Comparison of ENCODE assay signal across 17 mouse cellular contexts in the genomic region with DNA sequence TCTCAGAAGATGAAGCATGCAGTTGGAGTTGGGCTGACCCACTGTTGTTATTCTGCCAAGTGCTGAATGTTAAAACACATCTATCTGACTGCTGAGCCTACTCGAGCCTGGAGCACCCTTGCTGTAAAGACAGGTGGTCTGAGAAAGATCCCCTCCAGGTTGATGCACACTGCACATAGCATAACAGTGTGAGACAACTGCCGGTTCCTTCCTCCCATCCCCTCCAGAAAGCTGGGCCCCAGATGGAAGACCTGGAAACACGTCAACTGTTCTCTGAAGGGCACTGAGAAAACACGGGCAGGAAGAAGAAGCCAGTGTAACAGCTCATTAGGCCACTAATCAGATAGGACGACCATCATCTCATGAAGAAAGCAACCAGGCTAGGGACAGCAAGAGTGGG. TPM values are rescaled to one million over a fixed set of nuclear protein-coding genes. Genes with fewer than 3 reads are reported as not detected.
A peak's percentile ranks its signal among the peaks of the same experiment; 100 is the strongest.
DNase-seq lines count a peak whose midpoint lies in the region; ATAC-seq lines count a peak whose summit lies in the region.
"Had no signal": no experiment of that assay in that cellular context is flagged by ENCODE, and none has a peak within 500 bp of the region (broad histone marks: within the 10 kb centered on the region; RNA-seq: fewer than 3 reads in every experiment).

No protein-coding gene starts in this region.

- H3K36me3 ChIP-seq in forebrain, embryonic 14.5 days (ENCODE audit: control insufficient read depth, insufficient read depth, low read length) = peaks cover 21% of the 10 kb centered on the region; the same call in 1 of the 2 replicates
- H3K36me3 ChIP-seq in forebrain, embryonic 12.5 days (replicated peaks) = peaks cover 4% of the 10 kb centered on the region; the same call in 1 of the 2 replicates
- no peaks in the 10 kb centered on the region for H3K36me3 ChIP-seq in hindbrain, embryonic 16.5 days (ENCODE audit: control insufficient read depth, insufficient read depth, low read length)
- H3K36me3 ChIP-seq in hindbrain, embryonic 13.5 days = peaks cover 7% of the 10 kb centered on the region
- H3K36me3 ChIP-seq: lung, embryonic 15.5 days had no signal

- no peak overlapping the region for H3K4me3 ChIP-seq in forebrain, embryonic 14.5 days (ENCODE audit: low read depth, low read length)
- no peak overlapping the region for H3K4me3 ChIP-seq in forebrain, embryonic 12.5 days (replicated peaks)
- no peak overlapping the region for H3K4me3 ChIP-seq in hindbrain, embryonic 16.5 days (ENCODE audit: low read length)
- H3K4me3 ChIP-seq in hindbrain, embryonic 13.5 days = no peak overlapping the region
- H3K4me3 ChIP-seq: kidney, embryonic 15.5 days; lung, embryonic 15.5 days had no signal

- no peak for DNase-seq in forebrain, embryonic 14.5 days (ENCODE audit: low spot score)
- DNase-seq in cerebellum, adult 11 months = peak; percentile 53
- peak; percentile 52 to 57 for DNase-seq in cerebellum, postnatal 36 days
- no peak for DNase-seq in right cerebral cortex, adult 18-20 months
- no peak for DNase-seq in left cerebral cortex, adult 8-10 months (ENCODE audit: low spot score in 2 of 2)
- DNase-seq: thymus, adult 18-20 months had no signal

- H3K9ac ChIP-seq in forebrain, embryonic 14.5 days (ENCODE audit: low read length) = no peak overlapping the region
- no peak overlapping the region for H3K9ac ChIP-seq in forebrain, embryonic 12.5 days
- H3K9ac ChIP-seq in hindbrain, embryonic 16.5 days (ENCODE audit: low read depth, low read length) = no peak overlapping the region
- no peak overlapping the region for H3K9ac ChIP-seq in hindbrain, embryonic 13.5 days
- H3K9ac ChIP-seq: kidney, embryonic 15.5 days; lung, embryonic 15.5 days had no signal

- WGBS in forebrain, embryonic 14.5 days = 57% methylated on average over 5 of the region's 5 CpGs
- 74% methylated on average over 5 of the region's 5 CpGs for WGBS in forebrain, embryonic 12.5 days
- WGBS in hindbrain, embryonic 16.5 days = 42% methylated on average over 5 of the region's 5 CpGs
- WGBS in hindbrain, embryonic 13.5 days = 54% methylated on average over 5 of the region's 5 CpGs

- H3K27ac ChIP-seq in forebrain, embryonic 14.5 days (ENCODE audit: low read depth, low read length) = peak overlapping the region; percentile 1; the same call in 1 of the 2 replicates
- H3K27ac ChIP-seq in forebrain, embryonic 12.5 days = no peak overlapping the region
- H3K27ac ChIP-seq in hindbrain, embryonic 16.5 days (ENCODE audit: low read depth, low read length) = no peak overlapping the region
- no peak overlapping the region for H3K27ac ChIP-seq in hindbrain, embryonic 13.5 days
- H3K27ac ChIP-seq: kidney, embryonic 15.5 days; lung, embryonic 15.5 days had no signal

- H3K4me2 ChIP-seq in forebrain, embryonic 14.5 days (ENCODE audit: low read length) = no peak overlapping the region
- no peak overlapping the region for H3K4me2 ChIP-seq in forebrain, embryonic 12.5 days
- H3K4me2 ChIP-seq in hindbrain, embryonic 16.5 days (ENCODE audit: low read length) = no peak overlapping the region
- no peak overlapping the region for H3K4me2 ChIP-seq in hindbrain, embryonic 13.5 days
- H3K4me2 ChIP-seq: kidney, embryonic 15.5 days; liver, embryonic 11.5 days; lung, embryonic 15.5 days had no signal

- no peak for ATAC-seq in forebrain, embryonic 14.5 days
- ATAC-seq in forebrain, embryonic 12.5 days (ENCODE audit: low FRiP score) = no peak
- ATAC-seq in hindbrain, embryonic 16.5 days = 0 out of 2 replicates have a peak, but pooled peaks have one; percentile 45
- ATAC-seq in hindbrain, embryonic 13.5 days (ENCODE audit: low FRiP score) = no peak
- ATAC-seq: inflammation-experienced regulatory T-cells, adult 6 months had no signal

- H3K9me3 ChIP-seq in forebrain, embryonic 14.5 days (replicated peaks; ENCODE audit: control insufficient read depth, low read length) = no peaks in the 10 kb centered on the region
- H3K9me3 ChIP-seq in forebrain, embryonic 12.5 days = no peaks in the 10 kb centered on the region
- no peaks in the 10 kb centered on the region for H3K9me3 ChIP-seq in hindbrain, embryonic 16.5 days (ENCODE audit: control insufficient read depth, low read length)
- no peaks in the 10 kb centered on the region for H3K9me3 ChIP-seq in hindbrain, embryonic 13.5 days
- H3K9me3 ChIP-seq: kidney, embryonic 15.5 days; lung, embryonic 15.5 days had no signal

- H3K27me3 ChIP-seq in forebrain, embryonic 14.5 days (replicated peaks; ENCODE audit: control insufficient read depth, insufficient read depth, low read length) = no peaks in the 10 kb centered on the region
- H3K27me3 ChIP-seq in forebrain, embryonic 12.5 days = no peaks in the 10 kb centered on the region
- H3K27me3 ChIP-seq in hindbrain, embryonic 16.5 days (replicated peaks; ENCODE audit: control insufficient read depth, insufficient read depth, low read length) = no peaks in the 10 kb centered on the region
- H3K27me3 ChIP-seq in hindbrain, embryonic 13.5 days = no peaks in the 10 kb centered on the region
- H3K27me3 ChIP-seq: kidney, embryonic 15.5 days; lung, embryonic 15.5 days had no signal

- H3K4me1 ChIP-seq in forebrain, embryonic 14.5 days (ENCODE audit: control insufficient read depth, insufficient read depth, low read length) = peaks cover 4% of the 10 kb centered on the region; the same call in 1 of the 2 replicates
- 0 out of 2 replicates have a peak, but pooled peaks cover 2% of the 10 kb centered on the region for H3K4me1 ChIP-seq in forebrain, embryonic 12.5 days
- peaks cover 3% of the 10 kb centered on the region for H3K4me1 ChIP-seq in hindbrain, embryonic 16.5 days (ENCODE audit: control insufficient read depth, insufficient read depth, low read depth, low read length)
- peaks cover 7% of the 10 kb centered on the region for H3K4me1 ChIP-seq in hindbrain, embryonic 13.5 days (replicated peaks)
- H3K4me1 ChIP-seq: lung, embryonic 15.5 days had no signal

RNA-seq across cellular contexts. Expression of gene 1700003F12Rik, which starts 48.3 kb away (rescaled TPM):
- polyA plus RNA-seq in forebrain, embryonic 14.5 days (2014; fragmentation: Nextera tagmentation; extraction: Ambion mirVana) = 1.2 TPM in 2 replicates
- polyA plus RNA-seq in forebrain, embryonic 12.5 days (2016; fragmentation: Nextera tagmentation; extraction: Ambion mirVana) = 2.3 and 2.5 TPM in 2 replicates
- polyA plus RNA-seq in hindbrain, embryonic 16.5 days (2015; fragmentation: Nextera tagmentation; extraction: Ambion mirVana) = 2.4 and 2.5 TPM in 2 replicates
- 1.5 and 1.7 TPM in 2 replicates for polyA plus RNA-seq in hindbrain, embryonic 13.5 days (2015; fragmentation: Nextera tagmentation; extraction: Ambion mirVana)
- under 1 TPM in 3 of 4 experiments, not detected in 1; 0.57 to 0.87 (median 0.76) TPM for total RNA-seq in left cerebral cortex, adult 8-10 months (2022)
- total RNA-seq: megakaryocyte progenitor cell, adult 5-6 weeks had no signal
- polyA plus RNA-seq: inflammation-experienced regulatory T-cells, adult 6 months had no signal

RNA-seq across cellular contexts. Expression of gene Actl10, which starts 53.0 kb away (rescaled TPM):
- polyA plus RNA-seq in forebrain, embryonic 14.5 days (2014; fragmentation: Nextera tagmentation; extraction: Ambion mirVana) = 0.15 and 0.19 TPM in 2 replicates
- 0.66 and 0.86 TPM in 2 replicates for polyA plus RNA-seq in forebrain, embryonic 12.5 days (2016; fragmentation: Nextera tagmentation; extraction: Ambion mirVana)
- 0.47 and 0.50 TPM in 2 replicates for polyA plus RNA-seq in hindbrain, embryonic 16.5 days (2015; fragmentation: Nextera tagmentation; extraction: Ambion mirVana)
- polyA plus RNA-seq in hindbrain, embryonic 13.5 days (2015; fragmentation: Nextera tagmentation; extraction: Ambion mirVana) = 0.43 and 0.55 TPM in 2 replicates
- not detected for total RNA-seq in left cerebral cortex, adult 8-10 months (2022)
- total RNA-seq: left cerebral cortex, postnatal 25 days; megakaryocyte progenitor cell, adult 5-6 weeks; neutrophil, adult 5-6 weeks had no signal
- polyA plus RNA-seq: heart, embryonic 14.5 days; inflammation-experienced regulatory T-cells, adult 6 months had no signal

Comparison
In these comparisons a context has a peak if more than half of its experiments do, and no peak if none do; other contexts are left out.
1. DNase-seq: peak in cerebellum, adult 11 months (single experiment) and cerebellum, postnatal 36 days (2 of 2); none in forebrain, embryonic 14.5 days (single experiment), right cerebral cortex, adult 18-20 months (single experiment) and left cerebral cortex, adult 8-10 months (0 of 2).